Mouse (Mus musculus) megakaryocyte, embryonic 14.5 days (primary cell): ENCODE data around the gene Best3. TPM values are rescaled to one million over a fixed set of nuclear protein-coding genes. Genes with fewer than 3 reads are reported as not detected.

Experiments used
- H3K27me3 ChIP-seq: replicated peaks from 2 replicates; pipeline ENCODE3; 2012; ENCODE audit warnings: inconsistent platforms
- H3K36me3 ChIP-seq: replicated peaks from 2 replicates; pipeline ENCODE3; 2012; ENCODE audit warnings: low read length, inconsistent platforms, mixed read lengths
- H3K4me1 ChIP-seq: 2 replicates; pipeline ENCODE4 v1.6.1; 2012; ENCODE audit warnings: inconsistent platforms
- H3K4me3 ChIP-seq: replicated peaks from 2 replicates; pipeline ENCODE3; 2012; ENCODE audit warnings: moderate library complexity, mild to moderate bottlenecking, inconsistent platforms
- H3K9me3 ChIP-seq: 2 replicates; pipeline ENCODE4 v1.6.1; 2012; ENCODE audit warnings: inconsistent platforms
- FLI1 ChIP-seq: IDR thresholded peaks from 2 replicates; pipeline ENCODE4 v1.6.1; 2012; ENCODE audit warnings: low read length, inconsistent platforms, mixed read lengths
- GATA1 ChIP-seq: IDR thresholded peaks from 3 replicates; pipeline ENCODE4 v1.6.1; 2012; ENCODE audit warnings: mixed read lengths, low read length, inconsistent platforms, borderline replicate concordance
- polyA plus RNA-seq: library from polyadenylated mRNA; stranded (reverse); fragments of >175 nt; gene quantifications from 2 replicates; pipeline ENCODE4 v1.2.3, GENCODE M21; 2012; ENCODE audit warnings: low replicate concordance; ENCODE audit not compliant: insufficient read depth

The Best3 gene
- polyA plus RNA-seq, 1 experiment, result not detected

DNA sequence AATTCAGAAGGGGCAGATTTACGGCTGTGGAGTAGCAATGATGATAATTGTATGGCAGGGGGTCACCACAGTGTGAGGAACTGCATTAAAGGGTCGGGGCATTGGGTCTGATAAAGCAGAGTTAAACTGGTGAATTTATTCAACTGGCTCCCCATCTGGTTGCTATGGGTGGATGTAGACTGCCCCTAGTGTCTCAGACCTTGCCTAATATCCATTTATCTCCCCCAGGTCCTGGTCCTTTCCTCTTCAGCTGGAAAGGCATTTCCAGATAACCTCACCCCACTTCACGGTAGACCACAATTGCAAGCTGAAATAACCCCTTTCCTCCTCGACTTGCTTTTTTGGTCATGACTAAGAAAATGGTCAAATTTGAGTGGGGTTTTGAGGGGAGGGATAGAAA, 8.7 kb upstream of the Best3 start:
- H3K9me3 ChIP-seq, result peaks cover 8% of the 10 kb centered on the region
- no peaks in the 10 kb centered on the region for H3K27me3 ChIP-seq
- TF ChIP-seq GATA1, result no peak
- TF ChIP-seq FLI1, result no peak
- no peaks in the 10 kb centered on the region for H3K36me3 ChIP-seq
- no peak overlapping the region for H3K4me3 ChIP-seq
- H3K4me1 ChIP-seq, result peaks cover 28% of the 10 kb centered on the region

DNA sequence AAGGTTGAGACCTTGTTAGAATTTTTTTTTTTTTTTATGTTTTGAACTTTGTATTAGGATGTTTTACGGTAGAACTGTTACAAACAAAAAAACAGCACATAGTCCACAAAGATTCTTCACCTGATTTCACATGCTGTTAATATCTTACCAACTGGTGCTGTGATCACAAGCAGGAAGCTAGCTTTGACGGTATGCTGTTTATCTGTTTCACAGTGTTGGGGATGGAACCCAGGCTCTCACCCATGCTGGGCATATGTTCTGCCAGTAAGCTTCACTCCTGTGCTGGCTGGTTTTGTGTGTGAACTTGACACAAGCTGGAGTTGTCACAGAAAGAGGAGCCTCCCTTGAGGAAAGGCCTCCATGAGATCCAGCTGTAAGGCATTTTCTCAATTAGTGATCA, 8.3 kb upstream of the Best3 start:
- Histone ChIP-seq H3K27me3 (no peaks in the 10 kb centered on the region), H3K9me3 (peaks cover 7% of the 10 kb centered on the region), H3K36me3 (no peaks in the 10 kb centered on the region), H3K4me3 (no peak overlapping the region), H3K4me1 (peaks cover 32% of the 10 kb centered on the region)
- TF ChIP-seq GATA1 (no peak), FLI1 (no peak)

DNA sequence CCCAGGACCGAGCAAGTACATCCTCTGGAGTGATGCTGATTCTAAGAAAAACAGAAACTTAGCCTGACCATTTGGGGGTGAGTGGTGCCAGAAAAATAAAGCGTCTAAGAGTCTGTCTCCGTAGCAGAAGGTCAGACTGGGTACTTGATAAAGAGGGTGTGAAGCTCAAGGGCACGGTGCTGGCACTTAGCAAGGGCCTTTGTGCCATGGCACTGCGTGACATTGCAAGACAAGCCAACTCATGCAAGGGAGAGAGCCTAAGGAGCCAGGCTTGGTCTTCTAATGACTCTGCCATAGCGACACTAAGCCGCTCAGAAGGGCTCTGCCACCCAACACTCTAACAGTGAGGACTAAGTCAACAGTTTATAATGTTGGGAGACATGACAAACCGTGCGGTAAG, 7.3 kb upstream of the Best3 start:
- Histone ChIP-seq H3K4me3 (no peak overlapping the region), H3K36me3 (no peaks in the 10 kb centered on the region), H3K27me3 (peaks cover 5% of the 10 kb centered on the region), H3K9me3 (no peaks in the 10 kb centered on the region; the same call in 1 of the 2 replicates), H3K4me1 (peaks cover 36% of the 10 kb centered on the region)
- TF ChIP-seq GATA1 (no peak), FLI1 (no peak)

DNA sequence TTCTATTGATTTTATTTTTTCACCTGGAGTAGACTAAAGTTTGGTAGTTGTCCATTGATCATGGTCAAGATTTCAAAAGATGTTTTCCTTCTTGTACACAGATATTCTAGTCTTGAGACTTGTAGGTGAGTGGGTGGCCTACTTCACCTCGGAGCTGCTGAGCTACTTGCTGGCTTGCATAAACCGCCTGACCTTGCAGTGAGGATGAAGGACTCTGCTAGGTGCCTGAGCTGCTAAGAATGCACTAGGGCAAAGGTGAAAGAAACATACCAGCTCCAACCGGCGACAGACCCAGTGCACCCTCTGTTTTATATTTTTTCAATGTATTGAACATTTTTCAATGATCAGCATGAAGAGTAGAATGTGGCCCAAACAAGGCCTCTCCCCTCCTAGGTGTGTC, 5.8 kb upstream of the Best3 start:
- no peak for TF ChIP-seq FLI1
- TF ChIP-seq GATA1, result no peak
- H3K36me3 ChIP-seq, result no peaks in the 10 kb centered on the region
- H3K9me3 ChIP-seq, result no peaks in the 10 kb centered on the region; the same call in 1 of the 2 replicates
- H3K4me1 ChIP-seq, result peaks cover 36% of the 10 kb centered on the region
- no peak overlapping the region for H3K4me3 ChIP-seq
- peaks cover 11% of the 10 kb centered on the region for H3K27me3 ChIP-seq

DNA sequence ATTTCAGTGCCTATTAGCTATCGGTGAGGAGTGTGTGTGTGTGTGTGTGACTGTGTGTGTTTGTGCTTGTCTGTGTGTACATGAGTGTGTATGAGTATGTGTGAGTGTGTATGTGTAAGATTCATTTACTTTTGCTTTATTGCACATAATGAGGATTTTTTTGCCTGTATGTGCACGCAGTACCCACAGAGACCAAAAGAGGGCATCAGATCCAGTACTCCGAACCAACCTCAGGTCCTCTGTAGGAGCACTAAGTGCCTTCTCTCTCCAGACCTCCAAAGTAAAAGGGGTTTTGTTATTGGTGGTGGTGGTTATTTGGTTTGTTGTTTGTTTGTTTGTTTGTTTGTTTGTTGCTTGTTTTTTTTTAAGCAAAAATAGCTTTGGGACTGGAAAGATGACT, 5.2 kb upstream of the Best3 start:
- H3K9me3 ChIP-seq, result no peaks in the 10 kb centered on the region
- H3K4me3 ChIP-seq, result no peak overlapping the region
- TF ChIP-seq GATA1 (no peak), FLI1 (no peak)
- peaks cover 36% of the 10 kb centered on the region for H3K4me1 ChIP-seq
- peaks cover 11% of the 10 kb centered on the region for H3K27me3 ChIP-seq
- H3K36me3 ChIP-seq, result no peaks in the 10 kb centered on the region

DNA sequence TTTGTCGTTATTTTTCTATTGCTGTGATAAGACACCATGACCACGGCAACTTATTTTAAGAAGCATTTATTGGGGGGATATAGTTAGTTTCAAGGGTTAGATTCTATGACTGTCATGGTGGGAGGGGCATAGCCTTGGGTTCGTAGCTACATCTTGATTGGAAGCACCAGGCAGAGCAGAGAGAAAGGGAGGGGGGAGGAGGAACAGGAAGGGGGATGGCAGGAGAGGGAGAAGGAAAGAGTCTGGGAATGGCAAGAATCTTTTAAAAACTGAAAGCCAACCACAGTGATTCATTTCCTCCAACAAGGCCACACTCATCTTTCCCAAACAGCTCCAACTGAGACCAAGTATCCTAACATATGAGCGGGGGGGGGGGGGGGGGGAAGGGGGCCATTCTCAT, 3.6 kb upstream of the Best3 start:
- TF ChIP-seq GATA1 (no peak), FLI1 (no peak)

DNA sequence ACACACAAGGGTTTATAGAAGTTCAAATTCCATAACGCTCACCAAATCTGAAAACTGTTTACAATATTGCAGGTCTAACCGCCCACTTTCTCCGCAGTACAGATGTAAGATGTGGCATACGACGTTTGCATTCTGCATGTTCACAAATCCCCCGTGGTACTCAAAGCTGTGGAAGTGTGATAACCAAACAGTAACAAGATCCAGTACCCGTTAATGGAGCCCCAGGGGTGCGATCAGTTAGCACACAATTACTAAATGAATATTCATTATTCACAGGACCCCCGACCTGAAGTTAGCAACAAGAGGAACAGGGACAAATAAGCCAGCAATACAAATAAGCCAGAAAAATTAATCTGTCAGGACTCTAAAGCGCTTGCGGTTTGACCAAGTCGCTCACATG, 1.3 kb upstream of the Best3 start:
- peaks cover 18% of the 10 kb centered on the region for H3K27me3 ChIP-seq
- peaks cover 14% of the 10 kb centered on the region for H3K4me1 ChIP-seq
- TF ChIP-seq FLI1 (no peak), GATA1 (no peak)
- H3K4me3 ChIP-seq, result no peak overlapping the region
- H3K36me3 ChIP-seq, result no peaks in the 10 kb centered on the region
- H3K9me3 ChIP-seq, result no peaks in the 10 kb centered on the region

More for the DNA sequence above, 3.6 kb upstream of the Best3 start:
- H3K4me1 ChIP-seq, result peaks cover 28% of the 10 kb centered on the region
- H3K27me3 ChIP-seq, result peaks cover 16% of the 10 kb centered on the region
- H3K4me3 ChIP-seq, result no peak overlapping the region
- no peaks in the 10 kb centered on the region for H3K9me3 ChIP-seq
- no peaks in the 10 kb centered on the region for H3K36me3 ChIP-seq

DNA sequence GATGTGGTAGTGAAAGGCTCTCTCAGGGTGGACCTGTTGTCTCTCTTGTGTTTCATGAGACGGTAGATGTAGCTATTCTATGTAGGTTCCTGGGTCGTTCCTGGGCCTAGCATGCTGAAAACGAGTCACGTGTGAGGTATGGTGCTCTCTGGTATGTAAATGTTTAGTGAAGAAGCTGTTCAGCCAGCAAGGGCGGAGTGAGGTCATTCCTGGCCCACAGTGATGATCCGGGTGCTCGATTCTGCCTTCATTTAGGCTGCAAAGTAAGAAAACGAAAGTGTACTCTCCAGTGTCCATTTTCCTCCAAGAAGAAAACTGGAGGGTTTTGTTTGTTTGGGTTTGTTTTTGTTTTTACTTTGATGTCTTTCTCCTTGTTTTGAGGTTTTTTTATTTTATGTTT, 7.9 kb downstream of the Best3 start:
- TF ChIP-seq FLI1 (no peak), GATA1 (no peak)
- Histone ChIP-seq H3K27me3 (peaks cover 2% of the 10 kb centered on the region), H3K4me1 (peaks cover 33% of the 10 kb centered on the region)

DNA sequence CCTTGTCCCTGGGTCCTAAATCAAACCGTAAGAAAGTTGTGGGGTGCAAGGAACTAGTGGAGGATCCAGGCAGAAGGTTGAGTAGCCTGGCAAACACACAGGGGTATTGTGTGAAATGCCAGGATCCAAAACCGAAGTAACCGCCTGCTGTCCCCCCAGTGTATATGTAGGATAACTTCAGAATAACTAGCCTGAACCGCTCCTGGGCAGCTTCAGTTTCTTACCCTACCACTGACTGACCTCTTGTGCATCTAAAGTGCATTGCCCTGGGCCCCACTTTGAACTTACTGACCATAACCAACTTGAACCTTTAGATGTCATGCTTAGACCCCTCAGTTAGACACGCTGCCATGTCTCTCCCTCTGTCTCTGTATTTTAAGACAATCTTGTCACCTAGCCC, 9.0 kb downstream of the Best3 start:
- H3K9me3 ChIP-seq, result peaks cover 5% of the 10 kb centered on the region; the same call in 1 of the 2 replicates
- H3K36me3 ChIP-seq, result no peaks in the 10 kb centered on the region
- no peak for TF ChIP-seq FLI1
- TF ChIP-seq GATA1, result no peak
- H3K27me3 ChIP-seq, result peaks cover 3% of the 10 kb centered on the region
- peaks cover 33% of the 10 kb centered on the region for H3K4me1 ChIP-seq
- H3K4me3 ChIP-seq, result no peak overlapping the region

More for the DNA sequence above, 7.9 kb downstream of the Best3 start:
- Histone ChIP-seq H3K9me3 (peaks cover 5% of the 10 kb centered on the region; the same call in 1 of the 2 replicates), H3K4me3 (no peak overlapping the region), H3K36me3 (no peaks in the 10 kb centered on the region)

DNA sequence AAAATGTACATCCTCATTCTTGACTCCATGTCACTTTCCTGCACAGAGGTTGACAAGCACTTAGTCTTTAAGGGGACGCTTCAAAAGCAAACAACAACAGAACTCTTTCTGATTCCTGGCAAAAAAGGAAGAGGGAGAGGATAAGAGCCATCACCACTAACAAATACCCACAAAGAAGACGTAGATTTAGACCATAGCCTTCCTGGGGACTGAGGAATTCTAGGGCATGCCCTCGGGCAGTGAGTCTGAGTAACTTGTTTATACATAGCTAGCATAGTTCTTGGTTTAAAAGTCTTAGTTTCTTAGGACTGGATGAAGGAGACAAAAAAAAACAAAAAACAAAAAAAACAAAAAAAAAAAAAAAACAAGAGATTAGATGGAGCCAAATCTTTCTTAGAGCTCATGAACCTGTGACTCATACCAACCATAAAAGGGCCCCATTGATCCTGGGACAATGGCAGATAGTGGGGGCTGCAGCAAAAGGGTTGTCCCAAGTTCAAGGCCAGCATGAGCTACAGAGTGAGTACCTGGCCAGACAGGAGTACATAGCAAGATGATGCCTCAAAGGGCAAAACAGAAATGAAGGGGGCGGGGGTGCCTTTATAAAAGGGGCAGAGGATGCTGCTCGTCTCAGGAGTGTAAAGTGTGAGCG, 9.6 kb downstream of the Best3 start:
- H3K4me3 ChIP-seq, result peak overlapping the region; percentile 75
- no peaks in the 10 kb centered on the region for H3K36me3 ChIP-seq
- peaks cover 33% of the 10 kb centered on the region for H3K4me1 ChIP-seq
- H3K27me3 ChIP-seq, result peaks cover 5% of the 10 kb centered on the region
- H3K9me3 ChIP-seq, result peaks cover 5% of the 10 kb centered on the region; the same call in 1 of the 2 replicates
- TF ChIP-seq GATA1, result no peak
- no peak for TF ChIP-seq FLI1
